Mouse (Mus musculus) intestine, embryonic 14.5 days (tissue): ENCODE measurements around the gene Kcnc3. TPM values are rescaled to one million over a fixed set of nuclear protein-coding genes. Genes with fewer than 3 reads are reported as not detected.

Source experiments
- ATAC-seq: fragments of 200-750 bp; cut with Nextera tagmentation; replicated peaks from 2 replicates; pipeline ENCODE4 v1.8.0; 2017; ENCODE audit warnings: low read depth, moderate number of reproducible peaks, moderate TSS enrichment, moderate library complexity; ENCODE audit not compliant: low FRiP score, low TSS enrichment
- DNase-seq: peaks from one replicate; pipeline ENCODE4 v3.0.0-alpha.2; 2018; ENCODE audit warnings: low spot score
- H3K27ac ChIP-seq: fragments of 300-500 bp; sonication (generic); 2 replicates; pipeline ENCODE4 v1.5.1; 2014; ENCODE audit warnings: low read depth, mild to moderate bottlenecking, control low read depth
- H3K27me3 ChIP-seq: fragments of 300-500 bp; sonication (generic); replicated peaks from 2 replicates; pipeline ENCODE4 v1.6.1; 2014; ENCODE audit warnings: low read length, control low read depth; ENCODE audit not compliant: control insufficient read depth, insufficient read depth
- H3K36me3 ChIP-seq: fragments of 300-500 bp; sonication (generic); 2 replicates; pipeline ENCODE4 v1.6.1; 2014; ENCODE audit warnings: low read length, control low read depth; ENCODE audit not compliant: control insufficient read depth, insufficient read depth
- H3K4me1 ChIP-seq: fragments of 300-500 bp; sonication (generic); replicated peaks from 2 replicates; pipeline ENCODE4 v1.6.1; 2014; ENCODE audit warnings: low read length, control low read depth, mixed read lengths; ENCODE audit not compliant: control insufficient read depth, insufficient read depth
- H3K4me2 ChIP-seq: fragments of 300-500 bp; sonication (generic); 2 replicates; pipeline ENCODE4 v1.6.1; 2014; ENCODE audit warnings: low read length
- H3K4me3 ChIP-seq: fragments of 300-500 bp; sonication (generic); 2 replicates; pipeline ENCODE4 v1.5.1; 2014; ENCODE audit warnings: low read depth, low read length, control low read depth, mixed read lengths
- H3K9ac ChIP-seq: fragments of 300-500 bp; sonication (generic); 2 replicates; pipeline ENCODE4 v1.6.1; 2014; ENCODE audit warnings: mild to moderate bottlenecking, low read length
- H3K9me3 ChIP-seq: fragments of 300-500 bp; sonication (generic); 2 replicates; pipeline ENCODE4 v1.6.1; 2016; ENCODE audit warnings: low read length, control low read depth; ENCODE audit not compliant: control insufficient read depth
- WGBS: fragments of 180-500 bp; shearing (Covaris S2); extraction: QIAGEN DNeasy Blood & Tissue Kit; methylation state at CpG from one replicate; pipeline ENCODE4 v1.1.7; 2014; 5-methylcytosine and 5-hydroxymethylcytosine counted together
- polyA plus RNA-seq: library from polyadenylated mRNA; unstranded; fragments of >200 nt; fragmentation: Nextera tagmentation; extraction: Ambion mirVana; gene quantifications from 2 replicates; pipeline ENCODE4 v1.2.1, GENCODE M21; 2014

Kcnc3 gene
- polyA plus RNA-seq, 1 experiment from 2014 or later = 0.26 TPM

DNA sequence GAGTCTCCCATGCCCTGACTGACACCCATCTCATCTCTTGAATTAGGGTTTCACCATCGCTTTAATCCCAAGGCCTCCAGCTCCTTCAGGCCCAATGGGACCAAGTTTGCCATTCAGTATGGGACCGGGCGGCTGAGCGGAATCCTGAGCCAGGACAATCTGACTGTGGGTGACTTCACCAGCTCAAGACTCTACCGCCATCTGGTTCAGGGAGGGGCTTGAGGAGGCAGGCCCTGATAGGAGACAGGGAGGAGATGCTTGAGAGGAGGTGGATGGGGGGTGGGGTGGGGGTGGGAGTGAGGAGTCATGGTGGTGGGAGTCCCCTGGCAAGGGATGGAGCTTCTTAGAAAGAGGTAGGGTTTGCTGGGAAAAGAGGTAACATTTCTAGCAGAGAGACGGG lies 8.8 kb upstream of the Kcnc3 start:
- no peak for ATAC-seq
- DNase-seq = no peak
- no peak overlapping the region for H3K9ac ChIP-seq
- H3K27ac ChIP-seq = no peak overlapping the region
- H3K4me3 ChIP-seq = no peak overlapping the region
- H3K36me3 ChIP-seq = no peaks in the 10 kb centered on the region
- H3K4me2 ChIP-seq = no peak overlapping the region
- H3K4me1 ChIP-seq = no peaks in the 10 kb centered on the region
- H3K9me3 ChIP-seq = no peaks in the 10 kb centered on the region
- WGBS = 71% methylated on average over 6 of the region's 6 CpGs
- H3K27me3 ChIP-seq = peaks cover 36% of the 10 kb centered on the region

DNA sequence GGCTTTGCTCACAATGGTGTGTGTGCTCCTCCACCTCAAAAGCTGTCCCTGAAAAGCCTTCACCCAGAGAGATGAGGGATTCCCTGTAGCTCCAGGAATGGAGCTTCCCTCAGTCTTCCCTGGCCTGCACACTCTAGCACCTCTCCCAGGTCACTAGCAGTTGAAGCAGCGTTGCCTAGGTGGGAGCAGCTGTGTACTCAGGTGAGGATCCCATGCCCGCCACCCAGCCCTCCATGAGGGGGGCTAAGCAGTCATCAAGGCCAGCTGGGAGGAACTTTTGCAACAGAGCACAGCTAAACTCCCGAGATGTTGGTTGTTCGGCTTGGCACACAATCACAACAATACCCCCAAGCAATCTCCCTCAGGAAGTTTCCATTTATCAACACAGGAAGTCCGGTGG lies 7.8 kb upstream of the Kcnc3 start:
- H3K4me2 ChIP-seq = no peak overlapping the region
- no peak overlapping the region for H3K9ac ChIP-seq
- ATAC-seq (no peak), DNase-seq (no peak)
- H3K4me3 ChIP-seq = no peak overlapping the region
- no peaks in the 10 kb centered on the region for H3K9me3 ChIP-seq
- 72% methylated on average over 5 of the region's 5 CpGs for WGBS
- peaks cover 47% of the 10 kb centered on the region for H3K27me3 ChIP-seq
- no peaks in the 10 kb centered on the region for H3K36me3 ChIP-seq
- no peaks in the 10 kb centered on the region for H3K4me1 ChIP-seq
- no peak overlapping the region for H3K27ac ChIP-seq

GRCm38 (mm10) chr7:44583146-44583545 lies 7.3 kb upstream of the Kcnc3 start:
- no peaks in the 10 kb centered on the region for H3K4me1 ChIP-seq
- 74% methylated on average over 1 of the region's 1 CpGs for WGBS
- no peaks in the 10 kb centered on the region for H3K36me3 ChIP-seq
- no peak for ATAC-seq
- no peak overlapping the region for H3K27ac ChIP-seq
- H3K4me3 ChIP-seq = no peak overlapping the region
- DNase-seq = no peak
- H3K9me3 ChIP-seq = no peaks in the 10 kb centered on the region
- no peak overlapping the region for H3K9ac ChIP-seq
- H3K4me2 ChIP-seq = no peak overlapping the region
- H3K27me3 ChIP-seq = peaks cover 51% of the 10 kb centered on the region

DNA sequence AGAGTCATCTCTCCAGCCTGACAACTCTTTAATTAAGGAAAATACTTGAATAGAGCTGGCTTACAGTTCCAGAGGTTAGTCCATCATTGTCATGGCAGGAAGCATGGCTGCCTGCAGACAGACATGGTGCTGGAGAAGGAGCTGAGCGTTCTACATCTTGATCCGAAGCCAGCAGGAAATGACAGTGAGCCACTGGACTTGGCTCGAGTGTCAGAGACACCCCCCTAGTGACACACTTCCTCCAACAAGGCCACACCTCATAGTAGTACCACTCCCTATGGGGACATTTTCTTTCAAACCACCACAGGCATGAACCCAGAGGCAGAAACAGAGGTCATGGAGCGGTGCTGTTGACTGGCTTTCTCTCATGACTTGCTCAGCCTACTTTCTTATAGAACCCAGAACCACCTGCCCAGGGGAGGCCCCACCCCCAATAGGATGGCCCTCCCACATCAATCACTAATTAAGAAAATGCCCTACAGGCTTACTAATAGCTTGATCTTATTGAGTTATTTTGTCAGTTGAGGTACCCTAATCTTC lies 6.1 kb upstream of the Kcnc3 start:
- H3K4me1 ChIP-seq = peaks cover 8% of the 10 kb centered on the region
- H3K27ac ChIP-seq = no peak overlapping the region
- H3K9ac ChIP-seq = no peak overlapping the region
- no peak overlapping the region for H3K4me2 ChIP-seq
- H3K27me3 ChIP-seq = peaks cover 62% of the 10 kb centered on the region
- no peak overlapping the region for H3K4me3 ChIP-seq
- 74% methylated on average over 4 of the region's 4 CpGs for WGBS
- DNase-seq (no peak), ATAC-seq (no peak)
- no peaks in the 10 kb centered on the region for H3K36me3 ChIP-seq
- no peaks in the 10 kb centered on the region for H3K9me3 ChIP-seq

- peaks cover 8% of the 10 kb centered on the region for H3K4me1 ChIP-seq
- 85% methylated on average over 6 of the region's 6 CpGs for WGBS
- H3K27me3 ChIP-seq = peaks cover 67% of the 10 kb centered on the region
- H3K4me2 ChIP-seq = no peak overlapping the region
- H3K36me3 ChIP-seq = no peaks in the 10 kb centered on the region
- H3K27ac ChIP-seq = no peak overlapping the region
- H3K4me3 ChIP-seq = no peak overlapping the region
- no peak for DNase-seq
- ATAC-seq = no peak
- no peak overlapping the region for H3K9ac ChIP-seq
- H3K9me3 ChIP-seq = no peaks in the 10 kb centered on the region
These were observed 5.5 kb upstream of the Kcnc3 start for GRCm38 (mm10) chr7:44584921-44585320.

GRCm38 (mm10) chr7:44585606-44586005 lies 4.9 kb upstream of the Kcnc3 start:
- peaks cover 8% of the 10 kb centered on the region for H3K4me1 ChIP-seq
- H3K4me3 ChIP-seq = no peak overlapping the region
- H3K36me3 ChIP-seq = no peaks in the 10 kb centered on the region
- no peak for ATAC-seq
- no peak overlapping the region for H3K27ac ChIP-seq
- WGBS = 93% methylated on average over 6 of the region's 6 CpGs
- no peak for DNase-seq
- no peak overlapping the region for H3K9ac ChIP-seq
- peaks cover 71% of the 10 kb centered on the region for H3K27me3 ChIP-seq
- no peaks in the 10 kb centered on the region for H3K9me3 ChIP-seq
- no peak overlapping the region for H3K4me2 ChIP-seq

GRCm38 (mm10) chr7:44586518-44586917 lies 3.9 kb upstream of the Kcnc3 start:
- Histone ChIP-seq H3K4me2 (peak overlapping the region; percentile 39), H3K4me1 (peaks cover 13% of the 10 kb centered on the region), H3K9ac (no peak overlapping the region), H3K36me3 (no peaks in the 10 kb centered on the region), H3K4me3 (peak overlapping the region; percentile 16), H3K27me3 (peaks cover 72% of the 10 kb centered on the region), H3K27ac (no peak overlapping the region), H3K9me3 (no peaks in the 10 kb centered on the region)
- DNase-seq (no peak), ATAC-seq (no peak)
- WGBS = 13% methylated on average over 19 of the region's 19 CpGs

- WGBS = under 1% methylated on average over 18 of the region's 18 CpGs
- Histone ChIP-seq H3K36me3 (no peaks in the 10 kb centered on the region), H3K27me3 (peaks cover 72% of the 10 kb centered on the region), H3K4me1 (peaks cover 15% of the 10 kb centered on the region), H3K9ac (no peak overlapping the region), H3K9me3 (no peaks in the 10 kb centered on the region), H3K27ac (no peak overlapping the region), H3K4me2 (peak overlapping the region; percentile 39), H3K4me3 (peak overlapping the region; percentile 16)
- ATAC-seq = no peak
- DNase-seq = peak; percentile 65
These were observed 3.5 kb upstream of the Kcnc3 start for GRCm38 (mm10) chr7:44586930-44587329.

- Histone ChIP-seq H3K4me3 (no peak overlapping the region), H3K4me2 (0 out of 2 replicates have a peak overlapping the region, but pooled peaks have one; percentile 39), H3K9ac (no peak overlapping the region), H3K36me3 (no peaks in the 10 kb centered on the region), H3K9me3 (no peaks in the 10 kb centered on the region), H3K27ac (no peak overlapping the region), H3K27me3 (peaks cover 75% of the 10 kb centered on the region), H3K4me1 (peaks cover 15% of the 10 kb centered on the region)
- WGBS = 44% methylated on average over 6 of the region's 6 CpGs
- ATAC-seq (no peak), DNase-seq (no peak)
These were observed 2.8 kb upstream of the Kcnc3 start for GRCm38 (mm10) chr7:44587676-44588075.
